Mouse (Mus musculus): ENCODE measurements around the gene Arsj.

DNA sequence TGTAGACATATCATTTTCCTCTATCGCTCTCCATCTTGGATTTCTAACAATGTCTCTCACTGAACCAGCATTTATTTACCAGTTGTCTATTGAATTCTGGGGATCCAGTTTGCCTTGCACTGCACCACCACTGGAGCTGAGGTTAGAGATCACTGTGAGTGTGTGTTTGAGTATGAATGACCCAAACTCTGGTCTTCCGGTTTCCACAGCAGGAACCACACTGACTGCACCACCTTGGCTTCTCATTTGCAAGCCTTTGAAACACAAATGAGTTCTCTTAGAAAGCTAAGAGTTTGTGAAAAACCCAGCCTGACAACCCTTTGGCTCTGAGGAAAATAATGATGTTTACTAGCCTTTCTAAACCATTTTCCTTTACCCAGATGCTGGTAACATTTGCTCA is 86.0 kb downstream of the Arsj start:
- TF ChIP-seq MYOG (IDR thresholded peaks at IDR 0.05; ENCODE audit: control insufficient read depth, extremely low read depth, insufficient read length) (no peak), CTCF (IDR thresholded peaks at IDR 0.05; ENCODE audit: control insufficient read depth, insufficient read depth, insufficient read length) (no peak), USF1 (IDR thresholded peaks at IDR 0.05; ENCODE audit: low read depth) (no peak), CEBPB (IDR thresholded peaks at IDR 0.05; ENCODE audit: low read depth) (no peak), FOSL1 (IDR thresholded peaks at IDR 0.05; ENCODE audit: insufficient read depth, low read length, poor library complexity, severe bottlenecking) (no peak)
